Mouse (Mus musculus) bone marrow macrophage, adult 2 months (primary cell): ENCODE results near the gene Scd4.

Source experiments
- CTCF ChIP-seq: IDR thresholded peaks from 2 replicates; pipeline ENCODE4 v1.5.1; 2012; ENCODE audit warnings: low read depth, mild to moderate bottlenecking, low read length, moderate library complexity
- POLR2A ChIP-seq: IDR thresholded peaks from 2 replicates; pipeline ENCODE4 v1.6.1; 2012; ENCODE audit warnings: mild to moderate bottlenecking, low read depth, low read length, borderline replicate concordance

DNA sequence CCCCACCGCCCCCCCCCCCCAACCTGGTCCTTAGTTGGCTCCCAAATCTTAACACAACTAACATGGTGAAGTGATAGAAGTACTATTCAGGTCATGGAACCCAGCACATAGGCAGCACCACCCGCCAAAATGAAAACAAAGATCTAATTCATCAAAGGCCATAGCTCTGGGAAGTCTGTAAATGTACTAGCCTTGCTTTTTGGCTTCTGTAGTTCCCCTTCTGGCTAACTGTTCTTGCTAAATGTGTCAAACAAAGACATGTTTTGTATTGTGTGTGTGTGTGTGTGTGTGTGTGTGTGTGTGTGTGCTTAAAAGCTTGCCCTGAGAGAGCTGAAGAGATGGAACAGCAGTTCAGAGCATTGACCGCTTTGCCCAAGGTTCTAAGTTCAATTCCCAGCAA, 19.8 kb upstream of the Scd4 start:
- no peak for TF ChIP-seq POLR2A
- TF ChIP-seq CTCF: no peak
